Mouse (Mus musculus): Measurements from ENCODE around the gene Tmem178b.

Tmem178b gene

DNA sequence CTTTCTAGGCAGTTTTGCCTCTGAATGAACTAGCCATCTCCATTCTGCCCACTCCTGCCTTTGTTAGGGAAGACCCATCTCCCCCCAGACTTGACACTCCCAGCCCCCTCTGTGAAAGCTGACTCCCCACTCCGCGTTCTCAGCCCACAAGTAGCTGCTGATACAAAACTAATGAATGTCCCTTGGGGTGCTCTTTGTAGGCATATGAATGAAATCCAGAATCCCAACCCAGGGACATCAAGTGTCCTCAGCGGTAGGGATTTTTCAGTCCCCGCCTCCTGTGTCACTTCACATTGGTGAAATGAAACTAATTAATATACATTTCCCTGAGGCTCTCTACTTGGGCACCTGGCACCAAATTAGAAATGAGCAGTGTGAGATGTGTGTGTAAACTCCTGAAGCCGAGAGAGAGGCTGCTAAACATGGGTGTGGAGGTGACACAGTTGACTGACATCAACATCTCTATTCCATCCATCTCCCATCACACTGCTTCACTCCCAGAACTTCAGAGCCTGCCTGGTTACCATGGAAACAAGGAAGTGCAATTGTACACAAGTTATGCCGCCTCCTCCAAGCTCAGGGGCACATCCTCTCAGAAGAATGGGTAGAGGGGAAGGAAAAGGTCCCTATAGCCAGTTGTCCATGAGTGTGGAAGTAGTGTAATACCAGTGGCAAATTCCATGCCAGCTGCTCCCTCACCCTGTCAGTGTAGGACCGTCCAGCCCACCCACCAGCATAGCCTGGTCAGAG, 142.8 kb downstream of the Tmem178b start:
- DNase-seq (ENCODE audit: low read depth) = no peak

DNA sequence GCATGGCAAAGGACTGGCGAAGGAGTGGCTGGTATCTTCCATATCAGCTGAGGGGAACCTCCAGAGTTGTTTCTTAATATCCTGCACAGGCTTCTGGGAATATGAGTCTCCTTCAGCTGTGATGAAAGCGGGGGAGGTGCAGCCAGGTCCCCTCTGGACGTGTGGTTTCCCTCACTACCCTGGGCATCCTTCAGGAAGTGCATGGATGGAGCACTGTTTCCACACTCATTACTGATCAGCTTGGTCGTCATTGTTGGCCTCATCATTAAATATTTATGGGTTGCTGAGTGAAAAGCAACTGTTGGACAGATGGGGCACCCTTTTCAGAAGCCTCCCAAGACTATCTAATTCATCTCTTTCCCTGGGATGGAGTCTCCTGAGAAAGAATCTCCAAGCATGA, 146.3 kb downstream of the Tmem178b start:
- no peak for DNase-seq (ENCODE audit: low read depth)

GRCm38 (mm10) chr6:40023592-40024335, 150.7 kb downstream of the Tmem178b start:
- DNase-seq (ENCODE audit: low read depth) = no peak

- DNase-seq (ENCODE audit: low read depth) = no peak
Observed at GRCm38 (mm10) chr6:40024336-40024934, 151.4 kb downstream of the Tmem178b start.

DNA sequence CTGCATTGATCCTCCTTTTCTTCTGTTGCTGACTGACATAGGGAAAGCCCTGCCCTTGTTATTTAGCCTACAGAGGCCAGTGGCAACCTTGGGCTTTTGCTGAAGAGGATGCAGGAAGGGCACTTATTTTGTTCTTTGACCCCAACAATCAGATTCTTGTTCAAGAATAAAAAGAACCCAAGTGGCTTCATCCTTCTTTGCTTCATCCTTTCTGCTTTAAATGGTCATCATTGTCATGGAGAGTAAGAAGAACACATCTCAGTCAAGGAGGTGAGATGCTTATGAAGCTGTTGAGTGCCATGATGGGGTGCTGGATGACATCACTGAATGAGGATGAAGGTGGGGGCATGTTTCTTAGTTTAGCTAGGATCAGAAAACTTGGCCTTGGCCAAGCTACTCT, 159.8 kb downstream of the Tmem178b start:
- no peak for DNase-seq (ENCODE audit: low read depth)

DNA sequence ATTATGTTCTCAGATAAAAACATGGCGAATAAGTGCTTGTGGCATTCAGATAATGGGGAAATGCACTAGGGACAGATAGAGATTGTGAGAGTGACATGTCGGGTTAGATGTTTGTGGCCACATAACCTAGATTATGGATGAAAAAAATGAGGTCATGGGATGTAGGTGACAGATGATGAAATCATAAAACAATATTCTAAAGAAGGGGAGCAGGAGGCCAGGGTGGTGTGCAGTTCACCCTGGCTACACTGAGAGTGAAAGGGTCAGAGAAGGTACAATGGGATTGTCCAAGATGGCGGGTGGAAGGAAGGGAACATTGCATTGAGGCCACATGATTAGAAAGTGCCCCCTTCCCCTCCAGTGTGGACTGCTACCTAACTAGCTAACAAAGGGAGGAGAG, 160.9 kb downstream of the Tmem178b start:
- no peak for DNase-seq (ENCODE audit: low read depth)

DNA sequence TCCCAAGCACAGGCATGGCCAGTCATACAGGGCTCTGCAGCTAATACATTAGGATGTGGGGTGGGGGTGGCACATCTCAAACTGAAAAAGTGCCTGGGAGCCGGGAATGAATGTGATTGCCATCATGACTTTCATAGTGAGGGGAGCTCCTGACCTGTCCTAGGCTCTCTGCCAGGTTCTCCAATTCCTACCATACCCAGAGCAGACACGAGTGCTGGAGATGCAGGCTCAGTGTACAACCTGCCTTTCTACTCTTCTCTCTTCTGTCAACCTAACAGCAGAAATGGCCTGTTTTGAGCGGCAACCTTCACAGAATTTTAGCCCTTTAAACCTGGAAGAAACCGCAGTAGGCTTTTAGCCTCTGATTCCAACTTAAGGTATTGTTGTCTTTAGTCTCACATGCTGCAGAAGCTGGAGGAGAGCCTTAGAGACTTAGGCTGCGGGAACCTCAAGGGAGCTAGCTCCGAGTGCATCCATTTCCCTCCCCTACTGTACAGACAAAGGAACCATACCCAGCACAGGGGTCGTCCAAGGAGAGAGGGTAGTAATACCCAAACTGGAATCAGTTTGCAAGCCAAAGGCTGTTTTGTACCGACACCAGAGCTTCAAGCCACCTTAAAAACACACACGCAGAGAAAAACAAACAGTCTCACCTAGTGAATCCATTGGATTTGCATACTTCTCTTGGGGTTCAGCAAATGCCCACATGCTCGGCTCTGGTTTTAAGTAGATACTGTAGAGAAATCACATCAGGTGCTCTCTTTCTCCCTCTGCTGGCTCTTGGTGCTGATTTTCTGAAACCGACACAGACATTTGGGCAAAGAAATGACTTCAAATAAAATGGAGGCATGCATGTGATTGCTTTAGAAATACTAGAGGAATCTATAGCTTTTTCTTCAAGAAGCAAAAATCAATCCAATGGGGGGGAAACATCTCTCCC, 176.2 kb downstream of the Tmem178b start:
- DNase-seq (ENCODE audit: low read depth) = no peak

DNA sequence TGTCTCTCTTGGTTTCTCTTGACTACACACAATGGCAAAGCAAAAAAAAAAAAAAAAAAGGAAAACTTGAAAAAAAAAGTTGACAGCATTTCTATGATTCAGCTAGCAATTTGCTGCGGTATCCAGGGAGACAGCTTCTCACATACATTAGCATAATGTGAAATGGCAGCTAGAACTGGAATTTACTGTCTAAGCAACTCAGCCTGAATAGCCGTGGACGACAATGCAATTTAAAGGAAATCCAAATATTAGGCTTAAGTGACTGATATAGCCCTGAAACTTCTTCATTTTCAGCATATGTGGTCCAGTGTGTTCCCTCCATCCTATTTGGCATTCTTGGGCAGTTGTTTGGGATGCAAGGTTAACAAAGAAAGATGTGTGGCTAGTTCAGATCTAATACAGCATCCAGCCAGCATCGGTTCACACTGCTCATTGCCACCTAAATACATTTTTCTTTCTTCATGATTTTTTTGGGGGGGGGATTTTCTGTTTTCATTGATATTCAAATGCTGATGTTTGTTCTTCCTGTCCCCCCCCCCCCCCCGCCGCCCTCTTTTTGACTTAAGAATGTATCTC, 176.9 kb downstream of the Tmem178b start:
- no peak for DNase-seq (ENCODE audit: low read depth)

- no peak for DNase-seq (ENCODE audit: low read depth)
Observed at GRCm38 (mm10) chr6:40051698-40052097, 178.6 kb downstream of the Tmem178b start.

GRCm38 (mm10) chr6:40052593-40052992, 179.5 kb downstream of the Tmem178b start:
- DNase-seq (ENCODE audit: low read depth) = no peak

DNA sequence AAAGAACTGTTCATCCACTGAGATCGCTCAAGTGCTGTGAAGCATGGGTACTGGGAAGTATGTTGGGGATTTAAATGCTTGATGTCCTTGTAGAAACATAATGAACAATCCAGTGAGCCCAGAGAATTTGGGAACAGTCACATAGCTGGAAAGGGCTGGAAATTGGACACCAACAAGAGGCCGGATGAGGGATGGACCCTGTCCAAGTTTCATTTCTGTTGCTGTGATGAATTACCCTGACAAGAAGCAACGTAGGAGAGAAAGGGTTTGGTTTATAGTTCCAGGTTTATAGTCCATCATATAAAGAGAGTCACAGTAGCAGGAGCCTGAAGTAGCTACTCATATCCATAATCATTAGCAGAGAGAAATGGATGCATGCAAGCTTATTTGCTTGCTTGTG, 186.4 kb downstream of the Tmem178b start:
- no peak for DNase-seq (ENCODE audit: low read depth)

GRCm38 (mm10) chr6:40061327-40062189, 188.5 kb downstream of the Tmem178b start:
- no peak for DNase-seq (ENCODE audit: low read depth)

DNA sequence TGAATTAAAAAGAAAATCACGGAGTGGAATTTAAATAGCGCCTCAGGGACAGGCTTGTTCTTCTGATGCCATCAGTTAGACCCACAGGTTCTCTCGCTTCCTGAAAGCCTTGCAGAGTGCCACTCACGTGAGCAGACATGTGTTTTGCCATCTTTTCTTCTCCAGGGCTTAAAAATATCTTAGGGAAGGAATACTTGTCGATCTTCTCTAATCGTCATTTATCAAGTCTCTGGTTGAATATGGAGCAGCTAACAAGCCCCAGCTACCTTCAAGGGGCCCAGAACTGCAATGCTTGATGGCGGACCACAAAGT, 189.1 kb downstream of the Tmem178b start:
- DNase-seq (ENCODE audit: low read depth) = no peak

- no peak for DNase-seq (ENCODE audit: low read depth)
Observed at GRCm38 (mm10) chr6:40063438-40063837, 190.4 kb downstream of the Tmem178b start.

GRCm38 (mm10) chr6:40063899-40064298, 190.8 kb downstream of the Tmem178b start:
- no peak for DNase-seq (ENCODE audit: low read depth)

DNA sequence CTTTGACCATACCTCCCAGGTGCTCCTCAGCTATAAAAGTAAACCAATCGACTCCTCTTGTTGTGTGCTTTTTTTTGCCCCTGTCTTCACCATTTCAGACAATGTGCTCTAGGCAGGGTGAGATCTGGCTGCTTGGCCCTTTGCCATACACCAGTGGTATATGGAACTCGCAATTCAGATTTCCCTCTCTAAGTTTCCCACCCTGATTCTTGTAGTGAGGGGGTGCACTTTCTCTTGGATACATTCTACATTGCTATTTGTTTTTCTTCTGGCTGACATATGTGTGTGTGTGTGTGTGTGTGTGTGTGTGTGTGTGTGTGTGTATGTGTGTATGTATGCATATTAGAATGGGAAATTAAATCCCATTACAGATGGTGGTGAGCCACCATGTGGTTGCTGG, 191.3 kb downstream of the Tmem178b start:
- no peak for DNase-seq (ENCODE audit: low read depth)

GRCm38 (mm10) chr6:40068467-40068866, 195.4 kb downstream of the Tmem178b start:
- DNase-seq (ENCODE audit: low read depth) = no peak

DNA sequence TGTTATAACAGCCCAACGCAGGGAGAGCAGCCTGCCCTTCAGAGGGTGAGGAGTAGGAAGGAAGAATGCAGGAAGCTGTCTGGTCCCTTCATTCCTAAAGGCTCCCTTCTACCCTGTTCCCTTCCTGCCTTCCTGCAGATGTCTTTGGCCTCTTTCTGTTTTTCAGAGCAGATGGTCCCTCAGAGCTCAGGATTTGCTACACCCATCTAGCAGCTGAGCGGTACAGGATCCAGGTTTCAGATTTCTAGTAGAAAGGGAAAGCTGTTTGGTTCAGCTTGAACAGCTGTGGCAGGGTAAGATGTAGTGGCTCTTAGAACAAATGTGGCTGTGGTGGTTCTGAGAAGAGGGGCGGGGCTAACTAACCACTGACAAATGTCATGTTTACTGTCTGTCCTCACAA, 197.9 kb downstream of the Tmem178b start:
- DNase-seq (ENCODE audit: low read depth) = no peak

- DNase-seq (ENCODE audit: low read depth) = no peak
Observed at GRCm38 (mm10) chr6:40076089-40076488, 203.0 kb downstream of the Tmem178b start.

DNA sequence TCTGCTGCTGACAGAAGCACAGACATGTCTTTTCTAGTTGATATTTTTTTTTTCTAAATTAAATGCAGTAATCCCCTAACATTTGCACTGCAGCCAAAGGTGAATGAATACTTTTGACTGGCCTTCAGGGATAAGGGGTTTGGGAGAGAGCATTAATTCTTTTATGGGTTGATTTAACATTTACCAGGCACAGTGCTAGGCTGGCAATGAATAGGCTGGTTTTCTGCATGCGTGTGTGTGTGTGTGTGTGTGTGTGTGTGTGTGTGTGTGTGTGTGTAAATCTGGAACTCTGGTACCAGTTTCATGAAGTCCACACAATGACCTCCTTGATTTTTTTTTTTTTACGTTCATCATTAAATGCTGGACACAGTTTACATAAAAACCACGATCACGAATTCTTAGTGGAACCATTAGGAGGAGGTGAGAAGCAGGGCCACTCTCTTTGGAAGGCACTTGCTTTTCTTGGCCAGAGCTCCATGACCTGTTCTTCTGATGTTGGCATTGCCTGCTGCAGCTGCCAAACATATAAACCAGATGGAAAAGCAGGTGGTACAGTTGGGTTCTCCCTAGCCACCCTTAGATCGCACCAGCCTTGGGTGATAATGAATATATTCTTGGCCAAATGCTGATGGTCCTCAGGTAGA, 203.7 kb downstream of the Tmem178b start:
- DNase-seq (ENCODE audit: low read depth) = no peak

Measured in naive thymus-derived CD4-positive, alpha-beta T cell, adult 2 months (primary cell).